Mouse (Mus musculus): ENCODE measurements around the gene Sbk3. TPM values are rescaled to one million over a fixed set of nuclear protein-coding genes. Genes with fewer than 3 reads are reported as not detected.

Gene Sbk3
- total RNA-seq, 2 experiments from 2014 or later, result 0.34 to 0.85 TPM

- intact Hi-C loops (cut with DNase I), result loop anchor here (5.0 kb wide), 2 partner anchors 53 to 108 kb away; partner anchors contain the start of gene Ube2s
- no peak for DNase-seq (ENCODE audit: low spot score in 2 of 2)
These were observed 50.5 kb downstream of the Sbk3 start for GRCm38 (mm10) chr7:4920496-4920895.

DNA sequence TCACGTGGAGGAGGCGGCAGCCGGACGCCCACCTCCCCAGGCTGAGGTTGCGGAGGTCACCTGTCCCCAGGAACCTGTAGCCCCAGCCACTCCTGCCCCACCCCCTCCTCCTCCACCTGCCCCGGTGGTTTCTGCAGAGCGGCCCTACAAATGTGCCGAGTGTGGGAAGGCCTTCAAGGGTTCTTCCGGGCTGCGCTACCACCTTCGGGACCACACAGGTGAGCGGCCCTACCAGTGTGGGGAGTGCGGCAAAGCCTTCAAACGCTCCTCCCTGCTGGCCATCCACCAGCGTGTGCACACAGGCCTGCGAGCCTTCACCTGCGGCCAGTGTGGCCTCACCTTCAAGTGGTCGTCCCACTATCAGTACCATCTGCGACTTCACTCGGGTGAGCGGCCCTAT, 51.0 kb downstream of the Sbk3 start:
- no peak for DNase-seq (ENCODE audit: low spot score in 2 of 2)
- intact Hi-C loops (cut with DNase I), result loop anchor here (5.0 kb wide), 2 partner anchors 53 to 108 kb away; partner anchors contain the start of gene Ube2s

- DNase-seq (ENCODE audit: low spot score in 2 of 2), result no peak
- intact Hi-C loops (cut with DNase I), result no loop called here
These were observed 51.9 kb downstream of the Sbk3 start for GRCm38 (mm10) chr7:4919096-4919495.

DNA sequence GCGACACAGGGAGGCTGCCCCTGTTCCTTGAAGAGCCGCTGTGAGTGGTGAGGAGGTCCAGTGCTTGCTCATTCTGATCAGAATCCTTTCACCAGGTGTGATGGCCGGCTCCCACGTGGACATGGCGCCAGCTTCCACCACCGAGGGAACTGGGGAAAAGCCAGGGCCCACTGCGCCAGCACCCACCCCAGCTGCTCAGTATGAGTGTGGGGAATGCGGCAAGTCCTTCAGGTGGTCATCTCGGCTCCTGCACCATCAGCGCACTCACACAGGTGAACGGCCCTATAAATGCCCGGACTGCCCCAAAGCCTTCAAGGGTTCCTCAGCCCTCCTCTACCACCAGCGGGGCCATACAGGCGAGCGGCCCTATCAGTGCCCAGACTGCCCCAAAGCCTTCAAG, 52.3 kb downstream of the Sbk3 start:
- intact Hi-C loops (cut with DNase I), result no loop called here
- no peak for DNase-seq (ENCODE audit: low spot score in 2 of 2)

GRCm38 (mm10) chr7:4917494-4917893, 53.5 kb downstream of the Sbk3 start:
- DNase-seq (ENCODE audit: low spot score in 2 of 2), result no peak
- intact Hi-C loops (cut with DNase I), result no loop called here

- intact Hi-C loops (cut with DNase I), result no loop called here
- peak; percentile 58 to 61 for DNase-seq (ENCODE audit: low spot score in 2 of 2)
These were observed 55.1 kb downstream of the Sbk3 start for GRCm38 (mm10) chr7:4915669-4916416.

Other genes starting within 250 kb of the Sbk3 start
- not detected for gene Tmem150b, start 245.9 kb downstream of the Sbk3 start, total RNA-seq (2021)
- 10 to 100 TPM; 25.0 to 30.4 TPM for gene Kmt5c, start 231.1 kb downstream of the Sbk3 start, total RNA-seq (2021)
- gene Cox6b2, start 218.1 kb downstream of the Sbk3 start, total RNA-seq (2021), result 1 to 10 TPM; 4.6 to 5.9 TPM
- gene Fam71e2, start 199.9 kb downstream of the Sbk3 start, total RNA-seq (2021), result not detected
- under 1 TPM; 0.69 to 0.83 TPM for gene Il11, start 188.3 kb downstream of the Sbk3 start, total RNA-seq (2021)
- not detected for gene Tmem190, start 188.2 kb downstream of the Sbk3 start, total RNA-seq (2021)
- gene Tmem238, start 181.5 kb downstream of the Sbk3 start, total RNA-seq (2021), result 1 to 10 TPM; 2.3 to 3.0 TPM
- gene Rpl28, start 178.3 kb downstream of the Sbk3 start, total RNA-seq (2021), result 100 to 1,000 TPM; 428 to 431 TPM
- 100 to 1,000 TPM; 108 to 110 TPM for gene Ube2s, start 158.6 kb downstream of the Sbk3 start, total RNA-seq (2021)
- 100 to 1,000 TPM; 115 to 148 TPM for gene Shisa7, start 126.5 kb downstream of the Sbk3 start, total RNA-seq (2021)
- 1 to 10 TPM; 3.3 to 4.1 TPM for gene Isoc2b, start 100.9 kb downstream of the Sbk3 start, total RNA-seq (2021)
- 10 to 100 TPM; 10.4 to 11.0 TPM for gene Isoc2a, start 94.0 kb downstream of the Sbk3 start, total RNA-seq (2021)
- gene Gm36210, start 64.7 kb downstream of the Sbk3 start, total RNA-seq (2021), result under 1 TPM in 1 of 2 experiments, not detected in 1; 0.25 TPM
- gene Zfp628, start 56.0 kb downstream of the Sbk3 start, total RNA-seq (2021), result 10 to 100 TPM; 14.3 to 14.6 TPM
- 100 to 1,000 TPM in 1 of 2 experiments, 10 to 100 TPM in 1; 94.4 to 103 TPM for gene Nat14, start 49.1 kb downstream of the Sbk3 start, total RNA-seq (2021)
- 1 to 10 TPM; 2.3 to 2.4 TPM for gene Ssc5d, start 45.4 kb downstream of the Sbk3 start, total RNA-seq (2021)
- gene Sbk2, start 6.8 kb downstream of the Sbk3 start, total RNA-seq (2021), result not detected
- 10 to 100 TPM; 24.8 to 33.7 TPM for gene Zfp579, start 25.0 kb upstream of the Sbk3 start, total RNA-seq (2021)
- gene Zfp524, start 43.2 kb upstream of the Sbk3 start, total RNA-seq (2021), result 1 to 10 TPM; 6.9 TPM
- 10 to 100 TPM; 21.2 to 31.2 TPM for gene Fiz1, start 43.5 kb upstream of the Sbk3 start, total RNA-seq (2021)
- not detected for gene Gm44973, start 44.3 kb upstream of the Sbk3 start, total RNA-seq (2021)
- gene Zfp865, start 49.2 kb upstream of the Sbk3 start, total RNA-seq (2021), result 10 to 100 TPM; 32.9 to 34.5 TPM
- 10 to 100 TPM; 52.0 to 65.0 TPM for gene Ccdc106, start 49.4 kb upstream of the Sbk3 start, total RNA-seq (2021)
- gene 4632433K11Rik, start 63.0 kb upstream of the Sbk3 start, total RNA-seq (2021), result 1 to 10 TPM in 1 of 2 experiments, under 1 TPM in 1; 0.85 to 1.2 TPM
- gene Zfp784, start 67.3 kb upstream of the Sbk3 start, total RNA-seq (2021), result 1 to 10 TPM; 5.4 to 6.5 TPM
- 10 to 100 TPM; 36.8 to 41.7 TPM for gene Zfp580, start 80.4 kb upstream of the Sbk3 start, total RNA-seq (2021)
- gene U2af2, start 91.0 kb upstream of the Sbk3 start, total RNA-seq (2021), result 100 to 1,000 TPM; 171 to 180 TPM
- gene Epn1, start 109.1 kb upstream of the Sbk3 start, total RNA-seq (2021), result 100 to 1,000 TPM; 454 to 461 TPM
- not detected for gene Rfpl4, start 145.8 kb upstream of the Sbk3 start, total RNA-seq (2021)
- not detected for gene Rasl2-9, start 154.8 kb upstream of the Sbk3 start, total RNA-seq (2021)
- not detected for gene Vmn1r55, start 178.5 kb upstream of the Sbk3 start, total RNA-seq (2021)
- gene Vmn1r56, start 225.6 kb upstream of the Sbk3 start, total RNA-seq (2021), result not detected
- gene Vmn1r57, start 247.3 kb upstream of the Sbk3 start, total RNA-seq (2021), result not detected

Measured in left cerebral cortex, postnatal 25 days (tissue).